Mouse (Mus musculus) bone marrow macrophage, adult 2 months (primary cell): ENCODE results near the gene Uso1.

ENCODE experiments used
- CTCF ChIP-seq: IDR thresholded peaks from 2 replicates; pipeline ENCODE4 v1.5.1; 2012; ENCODE audit warnings: low read depth, mild to moderate bottlenecking, low read length, moderate library complexity
- POLR2A ChIP-seq: IDR thresholded peaks from 2 replicates; pipeline ENCODE4 v1.6.1; 2012; ENCODE audit warnings: mild to moderate bottlenecking, low read depth, low read length, borderline replicate concordance

DNA sequence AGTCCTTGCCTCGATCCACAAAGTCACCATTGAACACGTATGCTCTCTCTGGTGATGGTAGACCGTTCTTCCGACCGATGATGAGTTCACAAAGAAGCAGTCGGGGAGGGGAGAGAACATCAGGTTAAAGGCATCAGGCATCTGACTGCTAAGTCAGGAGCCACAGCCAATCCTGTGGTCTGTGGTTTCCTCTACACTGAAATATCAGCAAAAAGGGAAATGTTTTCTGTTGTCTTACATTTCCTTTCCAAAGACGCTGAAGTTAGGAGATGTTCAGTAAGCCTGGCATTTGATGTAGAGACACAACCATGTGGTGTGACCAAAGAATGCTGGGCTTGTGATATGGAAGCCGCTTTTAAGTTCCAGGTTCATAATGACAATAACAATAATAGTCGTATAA is 107.7 kb downstream of the Uso1 start:
- TF ChIP-seq POLR2A (no peak), CTCF (no peak)
